Mouse (Mus musculus): ENCODE data around the gene Slc32a1. TPM values are rescaled to one million over a fixed set of nuclear protein-coding genes. Genes with fewer than 3 reads are reported as not detected.

Slc32a1 gene
- polyA plus RNA-seq, 1 experiment from 2014 or later: 0.07 TPM

DNA sequence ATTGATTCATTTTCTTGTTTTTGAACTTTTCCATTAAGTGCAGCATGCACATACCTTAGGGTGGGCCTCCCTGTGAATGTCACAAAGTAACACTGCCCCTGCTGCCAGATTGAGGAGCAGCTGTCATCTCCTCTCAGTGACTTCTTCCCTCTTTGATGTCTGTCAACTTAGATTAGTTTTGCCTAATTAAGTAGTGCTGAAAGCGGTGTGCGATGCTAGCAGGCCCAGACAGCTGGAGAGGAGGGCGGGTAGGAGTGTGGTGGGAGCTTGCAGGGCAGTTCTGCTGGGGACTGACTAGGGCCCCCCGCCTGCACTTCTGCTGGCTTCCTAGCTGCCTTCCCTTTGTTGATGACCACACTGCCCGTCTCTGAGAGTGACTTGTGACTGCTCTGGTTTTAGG lies 21.3 kb downstream of the Slc32a1 start:
- WGBS: 87% methylated on average over 5 of the region's 5 CpGs
- ATAC-seq (ENCODE audit: low read depth) (peak; percentile 64), DNase-seq (ENCODE audit: low spot score) (peak; percentile 41)
- no peak overlapping the region for H3K4me3 ChIP-seq (ENCODE audit: low read depth, low read length)
- no peaks in the 10 kb centered on the region for H3K4me1 ChIP-seq (ENCODE audit: control insufficient read depth, insufficient read depth, low read length)
- no peaks in the 10 kb centered on the region for H3K27me3 ChIP-seq (replicated peaks; ENCODE audit: control insufficient read depth, insufficient read depth, low read length)
- no peak overlapping the region; the same call in 1 of the 2 replicates for H3K9ac ChIP-seq (ENCODE audit: low read depth, low read length)
- no peaks in the 10 kb centered on the region for H3K9me3 ChIP-seq (ENCODE audit: control insufficient read depth, low read length)
- H3K4me2 ChIP-seq (ENCODE audit: low read depth, low read length): no peak overlapping the region
- H3K27ac ChIP-seq (replicated peaks; ENCODE audit: low read depth, low read length): no peak overlapping the region
- H3K36me3 ChIP-seq (ENCODE audit: control insufficient read depth, insufficient read depth, low read length): peaks cover 94% of the 10 kb centered on the region

DNA sequence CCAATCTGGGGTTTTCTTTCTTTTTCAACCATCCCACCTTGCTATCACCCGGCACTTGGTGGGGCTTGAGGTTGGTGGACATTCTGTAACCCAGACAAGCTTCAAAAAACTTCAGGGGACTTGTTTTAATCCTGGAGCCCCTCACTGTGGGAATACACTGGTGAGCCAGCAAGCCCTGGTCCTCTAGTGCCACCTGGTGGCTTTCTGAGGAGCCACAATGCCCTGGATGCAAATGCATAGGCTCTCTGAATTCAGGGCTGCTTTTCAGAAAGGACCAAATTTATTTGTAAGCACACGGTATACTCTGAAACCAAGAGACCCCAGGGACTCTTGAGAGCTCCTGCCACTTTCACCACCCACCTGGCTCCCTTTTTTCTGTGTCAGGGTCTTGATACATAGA lies 31.3 kb downstream of the Slc32a1 start:
- H3K9me3 ChIP-seq (ENCODE audit: control insufficient read depth, low read length): no peaks in the 10 kb centered on the region
- H3K9ac ChIP-seq (ENCODE audit: low read depth, low read length): no peak overlapping the region
- WGBS: 10% methylated on average over 2 of the region's 2 CpGs
- H3K4me3 ChIP-seq (ENCODE audit: low read depth, low read length): no peak overlapping the region
- H3K27ac ChIP-seq (replicated peaks; ENCODE audit: low read depth, low read length): no peak overlapping the region
- H3K4me2 ChIP-seq (ENCODE audit: low read depth, low read length): no peak overlapping the region
- H3K4me1 ChIP-seq (ENCODE audit: control insufficient read depth, insufficient read depth, low read length): no peaks in the 10 kb centered on the region
- no peaks in the 10 kb centered on the region for H3K27me3 ChIP-seq (replicated peaks; ENCODE audit: control insufficient read depth, insufficient read depth, low read length)
- ATAC-seq (ENCODE audit: low read depth): no peak
- peaks cover 39% of the 10 kb centered on the region for H3K36me3 ChIP-seq (ENCODE audit: control insufficient read depth, insufficient read depth, low read length)
- peak; percentile 67 for DNase-seq (ENCODE audit: low spot score)

DNA sequence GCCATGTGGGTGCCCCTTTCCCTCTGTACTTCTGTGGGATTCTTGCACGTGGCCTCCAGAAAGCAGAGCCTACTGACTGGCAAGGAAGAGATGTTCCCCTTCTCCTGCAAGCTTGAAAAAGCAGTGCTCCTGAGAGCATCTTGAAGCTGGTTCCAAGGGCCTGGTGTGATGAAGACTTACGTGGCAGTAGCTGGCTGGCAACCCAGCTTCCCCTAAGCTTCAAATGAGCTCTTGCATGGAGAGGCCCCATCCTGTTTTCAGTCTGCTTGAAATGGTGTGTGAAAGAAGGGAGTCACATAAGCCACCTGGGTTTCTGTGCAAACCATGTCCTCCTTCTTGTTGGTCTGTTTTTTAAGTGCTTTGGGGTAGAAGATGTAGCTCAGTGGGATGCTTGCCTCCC lies 32.0 kb downstream of the Slc32a1 start:
- 77% methylated on average over 2 of the region's 2 CpGs for WGBS
- Histone ChIP-seq H3K27me3 (replicated peaks; ENCODE audit: control insufficient read depth, insufficient read depth, low read length) (no peaks in the 10 kb centered on the region), H3K9ac (ENCODE audit: low read depth, low read length) (no peak overlapping the region)

DNA sequence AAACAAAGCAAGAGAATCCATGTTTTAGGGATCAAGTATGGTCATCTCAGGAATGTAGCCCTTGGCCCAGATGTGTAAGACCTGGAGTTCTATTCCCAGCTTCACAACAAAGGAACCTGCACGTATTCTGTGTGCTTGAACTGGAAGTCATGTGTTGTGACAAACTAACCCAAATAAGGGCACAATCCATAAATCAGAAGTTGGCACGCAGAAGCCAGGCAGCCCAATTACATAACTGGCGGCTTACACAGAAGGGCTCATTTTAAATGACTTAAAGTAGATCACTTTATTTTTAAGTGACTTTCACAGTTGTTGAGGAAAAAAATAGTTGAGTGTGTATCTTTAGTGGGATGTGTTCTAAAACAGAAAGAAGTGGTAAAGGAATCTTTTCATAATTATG lies 33.2 kb downstream of the Slc32a1 start:
- Histone ChIP-seq H3K27ac (replicated peaks; ENCODE audit: low read depth, low read length) (no peak overlapping the region), H3K9me3 (ENCODE audit: control insufficient read depth, low read length) (no peaks in the 10 kb centered on the region), H3K4me1 (ENCODE audit: control insufficient read depth, insufficient read depth, low read length) (no peaks in the 10 kb centered on the region), H3K4me2 (ENCODE audit: low read depth, low read length) (no peak overlapping the region), H3K36me3 (ENCODE audit: control insufficient read depth, insufficient read depth, low read length) (peaks cover 21% of the 10 kb centered on the region), H3K4me3 (ENCODE audit: low read depth, low read length) (no peak overlapping the region), H3K27me3 (replicated peaks; ENCODE audit: control insufficient read depth, insufficient read depth, low read length) (no peaks in the 10 kb centered on the region), H3K9ac (ENCODE audit: low read depth, low read length) (no peak overlapping the region)
- no peak for DNase-seq (ENCODE audit: low spot score)
- WGBS: 82% methylated on average over 3 of the region's 3 CpGs
- no peak for ATAC-seq (ENCODE audit: low read depth)

More for the DNA sequence above, 32.0 kb downstream of the Slc32a1 start:
- Histone ChIP-seq H3K27ac (replicated peaks; ENCODE audit: low read depth, low read length) (no peak overlapping the region), H3K4me2 (ENCODE audit: low read depth, low read length) (no peak overlapping the region), H3K36me3 (ENCODE audit: control insufficient read depth, insufficient read depth, low read length) (peaks cover 32% of the 10 kb centered on the region), H3K9me3 (ENCODE audit: control insufficient read depth, low read length) (no peaks in the 10 kb centered on the region), H3K4me1 (ENCODE audit: control insufficient read depth, insufficient read depth, low read length) (no peaks in the 10 kb centered on the region), H3K4me3 (ENCODE audit: low read depth, low read length) (no peak overlapping the region)
- DNase-seq (ENCODE audit: low spot score) (no peak), ATAC-seq (ENCODE audit: low read depth) (no peak)

DNA sequence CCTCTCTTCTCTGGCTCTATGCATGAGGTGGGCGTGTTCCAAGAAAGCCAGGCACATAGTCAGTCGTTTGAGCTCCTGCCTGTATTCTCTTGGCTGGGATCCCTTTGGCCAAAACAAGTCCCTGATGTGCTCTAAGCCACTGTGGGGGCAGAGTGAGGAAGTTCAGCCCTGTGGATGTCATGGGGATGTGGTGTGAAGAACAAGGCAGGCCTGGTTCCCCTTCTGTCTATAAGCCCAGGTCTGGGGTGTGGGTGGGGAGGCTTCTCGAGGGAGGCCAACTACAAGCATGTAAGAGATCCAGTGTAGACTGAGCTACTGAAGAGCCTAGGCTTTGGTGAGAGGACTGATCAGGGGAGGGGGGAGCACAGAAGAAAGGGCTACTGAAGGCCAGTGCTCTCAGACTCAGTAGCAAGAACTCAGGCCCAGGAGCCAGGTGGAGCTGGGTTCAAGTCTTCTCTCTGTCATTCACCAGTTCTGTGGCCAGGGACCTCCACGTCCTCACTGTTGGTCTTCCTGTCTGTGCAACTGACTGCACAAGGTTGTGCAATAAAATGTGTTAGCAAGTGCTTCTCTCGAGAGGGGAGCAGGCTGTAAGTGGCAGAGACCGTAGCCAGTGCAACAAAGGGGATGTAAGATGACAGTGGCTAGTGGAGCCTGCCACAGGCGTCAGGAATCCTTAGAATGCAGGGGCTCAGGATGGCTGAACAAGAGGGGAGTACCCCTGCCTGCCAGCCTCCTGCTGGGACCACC lies 40.8 kb downstream of the Slc32a1 start:
- no peak for DNase-seq (ENCODE audit: low spot score)
- no peaks in the 10 kb centered on the region for H3K9me3 ChIP-seq (ENCODE audit: control insufficient read depth, low read length)
- no peak overlapping the region for H3K4me2 ChIP-seq (ENCODE audit: low read depth, low read length)
- H3K4me1 ChIP-seq (ENCODE audit: control insufficient read depth, insufficient read depth, low read length): no peaks in the 10 kb centered on the region
- no peak overlapping the region for H3K27ac ChIP-seq (replicated peaks; ENCODE audit: low read depth, low read length)
- no peak for ATAC-seq (ENCODE audit: low read depth)
- 74% methylated on average over 7 of the region's 7 CpGs for WGBS
- no peaks in the 10 kb centered on the region for H3K36me3 ChIP-seq (ENCODE audit: control insufficient read depth, insufficient read depth, low read length)
- no peak overlapping the region for H3K4me3 ChIP-seq (ENCODE audit: low read depth, low read length)
- H3K9ac ChIP-seq (ENCODE audit: low read depth, low read length): no peak overlapping the region
- no peaks in the 10 kb centered on the region for H3K27me3 ChIP-seq (replicated peaks; ENCODE audit: control insufficient read depth, insufficient read depth, low read length)

DNA sequence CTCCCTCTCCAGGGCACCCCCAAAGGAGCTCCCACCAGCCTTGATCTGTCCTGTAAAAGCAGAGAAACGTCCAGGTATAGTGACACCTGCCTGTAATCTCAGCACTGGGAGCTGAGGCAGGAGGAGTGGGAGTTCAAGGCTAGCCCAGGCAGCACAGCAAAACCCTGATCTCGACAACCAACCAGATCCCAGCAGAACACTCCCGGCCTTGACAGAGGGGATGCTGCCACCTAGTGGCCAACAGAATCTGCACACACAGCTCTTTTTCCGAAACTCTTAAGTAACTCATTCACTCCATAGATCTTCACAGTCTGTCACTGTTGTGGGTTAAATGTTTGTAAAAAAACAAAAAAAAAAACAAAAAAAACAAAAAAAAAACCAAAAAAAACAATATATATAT lies 42.4 kb downstream of the Slc32a1 start:
- Histone ChIP-seq H3K4me3 (ENCODE audit: low read depth, low read length) (no peak overlapping the region), H3K27me3 (replicated peaks; ENCODE audit: control insufficient read depth, insufficient read depth, low read length) (no peaks in the 10 kb centered on the region), H3K36me3 (ENCODE audit: control insufficient read depth, insufficient read depth, low read length) (no peaks in the 10 kb centered on the region), H3K27ac (replicated peaks; ENCODE audit: low read depth, low read length) (no peak overlapping the region), H3K9ac (ENCODE audit: low read depth, low read length) (no peak overlapping the region), H3K9me3 (ENCODE audit: control insufficient read depth, low read length) (no peaks in the 10 kb centered on the region), H3K4me1 (ENCODE audit: control insufficient read depth, insufficient read depth, low read length) (no peaks in the 10 kb centered on the region), H3K4me2 (ENCODE audit: low read depth, low read length) (no peak overlapping the region)
- 6% methylated on average over 4 of the region's 4 CpGs for WGBS
- peak; percentile 63 for DNase-seq (ENCODE audit: low spot score)
- ATAC-seq (ENCODE audit: low read depth): peak; percentile 82

DNA sequence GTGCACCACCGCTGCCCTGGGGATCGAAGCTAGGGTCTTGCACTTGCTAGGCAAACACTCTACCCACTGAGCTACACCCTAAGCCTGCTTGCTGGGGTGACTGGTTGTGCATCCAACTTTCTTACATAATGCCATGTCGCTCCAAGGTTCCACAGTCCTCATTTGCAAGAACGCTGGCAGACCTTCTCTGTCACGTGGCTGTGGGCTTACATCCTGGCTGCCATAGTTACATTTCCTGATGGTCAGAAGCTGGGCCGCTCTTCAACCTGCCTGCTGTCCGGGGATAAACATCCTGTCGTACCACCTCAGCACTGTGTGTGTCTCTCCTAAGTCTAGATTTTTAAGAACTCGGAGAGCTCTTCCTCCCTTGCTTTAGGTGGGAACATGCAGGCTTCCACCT lies 44.1 kb downstream of the Slc32a1 start:
- ATAC-seq (ENCODE audit: low read depth): no peak
- DNase-seq (ENCODE audit: low spot score): no peak
- no peak overlapping the region for H3K4me2 ChIP-seq (ENCODE audit: low read depth, low read length)
- H3K27me3 ChIP-seq (replicated peaks; ENCODE audit: control insufficient read depth, insufficient read depth, low read length): no peaks in the 10 kb centered on the region
- WGBS: 77% methylated on average over 9 of the region's 9 CpGs
- no peak overlapping the region for H3K27ac ChIP-seq (replicated peaks; ENCODE audit: low read depth, low read length)
- no peak overlapping the region for H3K9ac ChIP-seq (ENCODE audit: low read depth, low read length)
- H3K4me1 ChIP-seq (ENCODE audit: control insufficient read depth, insufficient read depth, low read length): no peaks in the 10 kb centered on the region; the same call in 1 of the 2 replicates
- no peak overlapping the region for H3K4me3 ChIP-seq (ENCODE audit: low read depth, low read length)
- no peaks in the 10 kb centered on the region for H3K9me3 ChIP-seq (ENCODE audit: control insufficient read depth, low read length)
- no peaks in the 10 kb centered on the region for H3K36me3 ChIP-seq (ENCODE audit: control insufficient read depth, insufficient read depth, low read length)

DNA sequence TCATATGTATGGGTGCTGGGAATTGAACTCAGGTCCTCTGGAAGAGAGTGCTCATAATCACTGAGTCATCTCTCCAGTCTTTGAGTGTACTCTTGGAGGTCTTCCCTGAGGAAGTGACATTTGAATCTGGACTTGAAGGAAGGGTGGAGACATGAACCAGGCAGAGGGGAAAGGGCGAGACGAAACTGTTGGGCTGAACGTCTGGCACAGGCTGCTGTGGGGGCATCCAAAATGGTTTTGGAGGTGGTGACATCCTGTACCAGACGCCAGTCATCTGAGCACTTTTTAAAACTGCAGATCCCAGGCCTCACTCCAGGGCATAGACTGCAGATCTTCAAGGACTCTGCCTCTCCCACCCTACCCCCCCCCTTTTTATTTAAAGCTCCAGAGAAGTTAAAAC lies 45.2 kb downstream of the Slc32a1 start:
- 75% methylated on average over 4 of the region's 4 CpGs for WGBS
- ATAC-seq (ENCODE audit: low read depth): no peak
- no peak for DNase-seq (ENCODE audit: low spot score)

DNA sequence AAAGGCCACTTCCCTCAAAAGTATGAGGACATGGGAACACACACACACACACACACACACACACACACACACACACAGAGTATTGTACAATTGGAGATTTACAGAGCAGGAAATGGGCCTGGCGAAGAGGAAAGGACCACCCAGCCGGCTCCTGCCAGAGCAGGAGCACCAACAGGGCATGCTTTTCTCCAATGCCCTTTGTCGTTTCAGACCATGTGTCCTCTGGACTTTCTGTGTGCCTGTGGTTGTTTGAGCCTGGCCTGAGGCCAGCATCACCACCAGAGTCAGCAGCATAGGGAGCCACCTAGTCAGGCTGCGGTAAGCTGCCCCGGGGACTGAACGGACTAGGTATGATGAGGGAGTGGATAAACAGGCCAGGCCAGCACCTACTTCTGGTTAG lies 48.3 kb downstream of the Slc32a1 start:
- ATAC-seq (ENCODE audit: low read depth): 0 out of 2 replicates have a peak, but pooled peaks have one; percentile 33
- no peak overlapping the region for H3K4me3 ChIP-seq (ENCODE audit: low read depth, low read length)
- WGBS: 37% methylated on average over 5 of the region's 6 CpGs
- DNase-seq (ENCODE audit: low spot score): peak; percentile 57
- H3K36me3 ChIP-seq (ENCODE audit: control insufficient read depth, insufficient read depth, low read length): no peaks in the 10 kb centered on the region
- H3K9ac ChIP-seq (ENCODE audit: low read depth, low read length): no peak overlapping the region
- H3K4me1 ChIP-seq (ENCODE audit: control insufficient read depth, insufficient read depth, low read length): no peaks in the 10 kb centered on the region; the same call in 1 of the 2 replicates
- H3K27me3 ChIP-seq (replicated peaks; ENCODE audit: control insufficient read depth, insufficient read depth, low read length): no peaks in the 10 kb centered on the region
- H3K9me3 ChIP-seq (ENCODE audit: control insufficient read depth, low read length): no peaks in the 10 kb centered on the region
- H3K27ac ChIP-seq (replicated peaks; ENCODE audit: low read depth, low read length): peak overlapping the region; percentile 40; the same call in 1 of the 2 replicates
- no peak overlapping the region for H3K4me2 ChIP-seq (ENCODE audit: low read depth, low read length)

More for the DNA sequence above, 45.2 kb downstream of the Slc32a1 start:
- no peak overlapping the region for H3K4me2 ChIP-seq (ENCODE audit: low read depth, low read length)
- H3K4me3 ChIP-seq (ENCODE audit: low read depth, low read length): no peak overlapping the region
- no peaks in the 10 kb centered on the region for H3K9me3 ChIP-seq (ENCODE audit: control insufficient read depth, low read length)
- H3K4me1 ChIP-seq (ENCODE audit: control insufficient read depth, insufficient read depth, low read length): no peaks in the 10 kb centered on the region; the same call in 1 of the 2 replicates
- H3K27ac ChIP-seq (replicated peaks; ENCODE audit: low read depth, low read length): no peak overlapping the region
- H3K27me3 ChIP-seq (replicated peaks; ENCODE audit: control insufficient read depth, insufficient read depth, low read length): no peaks in the 10 kb centered on the region
- no peaks in the 10 kb centered on the region for H3K36me3 ChIP-seq (ENCODE audit: control insufficient read depth, insufficient read depth, low read length)
- H3K9ac ChIP-seq (ENCODE audit: low read depth, low read length): no peak overlapping the region
